Mouse (Mus musculus): Measurements from ENCODE around the gene Enpp6. TPM values are rescaled to one million over a fixed set of nuclear protein-coding genes. Genes with fewer than 3 reads are reported as not detected.
"Not testable (repeated sequence)": the region's sequence is repeated elsewhere in the genome, so short reads cannot be mapped to it uniquely, and the experiment has no call there.

The Enpp6 gene
- polyA plus RNA-seq, 2 experiments from 2014 or later, result 0.46 to 0.96 TPM

GRCm38 (mm10) chr8:46995931-46996664, 9.4 kb downstream of the Enpp6 start:
- ATAC-seq, result no peak

GRCm38 (mm10) chr8:47005676-47006075, 19.0 kb downstream of the Enpp6 start:
- ATAC-seq, result no peak

GRCm38 (mm10) chr8:47006785-47007184, 20.1 kb downstream of the Enpp6 start:
- ATAC-seq, result no peak

GRCm38 (mm10) chr8:47008220-47008773, 21.6 kb downstream of the Enpp6 start:
- ATAC-seq, result no peak

- ATAC-seq, result no peak
Observed at GRCm38 (mm10) chr8:47016268-47016946, 29.7 kb downstream of the Enpp6 start.

- ATAC-seq, result no peak
Observed at GRCm38 (mm10) chr8:47021135-47021555, 34.5 kb downstream of the Enpp6 start.

GRCm38 (mm10) chr8:47024612-47025011, 37.9 kb downstream of the Enpp6 start:
- ATAC-seq, result no peak

GRCm38 (mm10) chr8:47026841-47027490, 40.3 kb downstream of the Enpp6 start:
- ATAC-seq, result no peak

GRCm38 (mm10) chr8:47028474-47028873, 41.8 kb downstream of the Enpp6 start:
- no peak for ATAC-seq

GRCm38 (mm10) chr8:47030321-47030720, 43.6 kb downstream of the Enpp6 start:
- no peak for ATAC-seq

GRCm38 (mm10) chr8:47032081-47032480, 45.4 kb downstream of the Enpp6 start:
- no peak for ATAC-seq

GRCm38 (mm10) chr8:47033976-47034375, 47.3 kb downstream of the Enpp6 start:
- ATAC-seq, result no peak

GRCm38 (mm10) chr8:47036501-47036900, 49.8 kb downstream of the Enpp6 start:
- ATAC-seq, result no peak

GRCm38 (mm10) chr8:47037405-47037804, 50.7 kb downstream of the Enpp6 start:
- no peak for ATAC-seq

- not testable (repeated sequence) for ATAC-seq
Observed at GRCm38 (mm10) chr8:47040215-47040614, 53.5 kb downstream of the Enpp6 start.

- no peak for ATAC-seq
Observed at GRCm38 (mm10) chr8:47046340-47046739, 59.7 kb downstream of the Enpp6 start.

- ATAC-seq, result no peak
Observed at GRCm38 (mm10) chr8:47047146-47047545, 60.5 kb downstream of the Enpp6 start.

GRCm38 (mm10) chr8:47048584-47048983, 61.9 kb downstream of the Enpp6 start:
- ATAC-seq, result no peak

GRCm38 (mm10) chr8:47052643-47053042, 66.0 kb downstream of the Enpp6 start:
- ATAC-seq, result no peak

GRCm38 (mm10) chr8:47056086-47056485, 69.4 kb downstream of the Enpp6 start:
- ATAC-seq, result no peak

GRCm38 (mm10) chr8:47058526-47058925, 71.8 kb downstream of the Enpp6 start:
- ATAC-seq, result no peak

GRCm38 (mm10) chr8:47058971-47059370, 72.3 kb downstream of the Enpp6 start:
- no peak for ATAC-seq

- ATAC-seq, result no peak
Observed at GRCm38 (mm10) chr8:47061105-47061720, 74.5 kb downstream of the Enpp6 start.
